Mouse (Mus musculus) midbrain, postnatal 0 days (tissue): ENCODE data around the gene 4933421I07Rik. TPM values are rescaled to one million over a fixed set of nuclear protein-coding genes. Genes with fewer than 3 reads are reported as not detected.

Experiments
- ATAC-seq: fragments of 200-750 bp; cut with Nextera tagmentation; 2 replicates; pipeline ENCODE4 v1.8.0; 2017; ENCODE audit warnings: moderate number of reproducible peaks, mild to moderate bottlenecking, moderate TSS enrichment, moderate library complexity; ENCODE audit not compliant: low FRiP score
- DNase-seq: peaks from one replicate; pipeline ENCODE4 v3.0.0-alpha.2; 2015; ENCODE audit warnings: low spot score
- H3K27ac ChIP-seq: fragments of 300-500 bp; sonication (generic); 2 replicates; pipeline ENCODE4 v1.5.1; 2014; ENCODE audit warnings: low read depth, mild to moderate bottlenecking, low read length, mixed read lengths
- H3K27me3 ChIP-seq: fragments of 300-500 bp; sonication (generic); 2 replicates; pipeline ENCODE4 v1.6.1; 2014; ENCODE audit warnings: low read length, control low read depth, mixed read lengths; ENCODE audit not compliant: insufficient read depth
- H3K36me3 ChIP-seq: fragments of 300-500 bp; sonication (generic); 2 replicates; pipeline ENCODE4 v1.6.1; 2014; ENCODE audit warnings: low read length, control low read depth, mixed read lengths; ENCODE audit not compliant: insufficient read depth
- H3K4me1 ChIP-seq: fragments of 300-500 bp; sonication (generic); 2 replicates; pipeline ENCODE4 v1.6.1; 2014; ENCODE audit warnings: mild to moderate bottlenecking, control low read depth, antibody characterized with exemption, low read length, mixed read lengths; ENCODE audit not compliant: insufficient read depth
- H3K4me2 ChIP-seq: fragments of 300-500 bp; sonication (generic); 2 replicates; pipeline ENCODE4 v1.6.1; 2014; ENCODE audit warnings: low read depth, mild to moderate bottlenecking, low read length, mixed read lengths; ENCODE audit not compliant: poor library complexity, severe bottlenecking
- H3K4me3 ChIP-seq: fragments of 300-500 bp; sonication (generic); 2 replicates; pipeline ENCODE4 v1.5.1; 2014; ENCODE audit warnings: low read depth, mild to moderate bottlenecking, low read length, moderate library complexity
- H3K9ac ChIP-seq: fragments of 300-500 bp; sonication (generic); replicated peaks from 2 replicates; pipeline ENCODE4 v1.6.1; 2014; ENCODE audit warnings: mild to moderate bottlenecking, low read length, moderate library complexity, mixed read lengths; ENCODE audit not compliant: poor library complexity, severe bottlenecking
- H3K9me3 ChIP-seq: fragments of 300-500 bp; sonication (generic); 2 replicates; pipeline ENCODE4 v1.6.1; 2016; ENCODE audit warnings: low read length, control low read depth
- CTCF ChIP-seq: IDR thresholded peaks from 2 replicates; pipeline ENCODE4 v1.5.1; 2016; ENCODE audit warnings: antibody characterized with exemption, mild to moderate bottlenecking
- WGBS: fragments of 180-500 bp; shearing (Covaris S2); extraction: QIAGEN DNeasy Blood & Tissue Kit; methylation state at CpG from one replicate; pipeline ENCODE4 v1.1.7; 2014; 5-methylcytosine and 5-hydroxymethylcytosine counted together
- polyA plus RNA-seq: library from polyadenylated mRNA; unstranded; fragments of >200 nt; fragmentation: Nextera tagmentation; extraction: Ambion mirVana; gene quantifications from 2 replicates; pipeline ENCODE4 v1.2.1, GENCODE M21; 2015
- total RNA-seq: library from RNA; depleted of rRNA; stranded (reverse); fragments of >200 nt; gene quantifications from 2 replicates; pipeline ENCODE4 v1.2.3, GENCODE M21; 2014; rRNA removed

Gene 4933421I07Rik
- total RNA-seq (not detected in 2 replicates), polyA plus RNA-seq (not detected in 2 replicates)

DNA sequence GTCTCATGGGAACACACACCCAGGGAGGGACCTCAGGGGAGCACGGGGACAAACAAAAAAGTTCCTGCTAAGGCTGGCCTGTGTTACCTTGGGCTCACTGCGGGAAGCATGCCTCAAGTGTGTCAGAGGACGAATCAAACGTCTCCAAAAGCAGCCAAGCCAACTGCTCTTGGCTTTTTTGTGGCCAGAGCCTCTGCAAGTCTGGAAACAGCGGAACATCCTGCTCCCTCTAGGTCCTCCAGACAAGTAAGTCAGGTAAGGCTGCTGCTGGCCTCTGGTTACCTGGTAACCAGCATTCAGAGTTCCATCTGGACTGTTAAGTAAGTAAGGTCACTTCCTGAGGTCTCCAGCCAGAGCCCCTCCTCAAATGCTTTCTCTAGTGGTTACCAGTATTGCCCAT is at the start of gene 4933421I07Rik:
4933421I07Rik (minus strand) TSS at position 271 of the 400 bp plus-strand sequence.
- no peak for TF ChIP-seq CTCF
- H3K4me2 ChIP-seq: no peak within 1 kb of the TSS

GRCm38 (mm10) chr7:42497356-42497755 is 49.4 kb upstream of the 4933421I07Rik start:
- no peak overlapping the region for H3K9ac ChIP-seq
- ATAC-seq: no peak

More for the DNA sequence above, at the start of gene 4933421I07Rik:
- ATAC-seq (no peak), DNase-seq (no peak)
- no peaks in the 10 kb centered on the region for H3K4me1 ChIP-seq
- H3K9me3 ChIP-seq: peaks cover 59% of the 10 kb centered on the region; the same call in 1 of the 2 replicates
- H3K4me3 ChIP-seq: no peak within 1 kb of the TSS
- no peak within 1 kb of the TSS for H3K9ac ChIP-seq
- 68% methylated on average over 5 of the region's 5 CpGs for WGBS
- no peaks in the 10 kb centered on the region for H3K36me3 ChIP-seq
- no peaks in the 10 kb centered on the region for H3K27me3 ChIP-seq
- no peak within 1 kb of the TSS for H3K27ac ChIP-seq

DNA sequence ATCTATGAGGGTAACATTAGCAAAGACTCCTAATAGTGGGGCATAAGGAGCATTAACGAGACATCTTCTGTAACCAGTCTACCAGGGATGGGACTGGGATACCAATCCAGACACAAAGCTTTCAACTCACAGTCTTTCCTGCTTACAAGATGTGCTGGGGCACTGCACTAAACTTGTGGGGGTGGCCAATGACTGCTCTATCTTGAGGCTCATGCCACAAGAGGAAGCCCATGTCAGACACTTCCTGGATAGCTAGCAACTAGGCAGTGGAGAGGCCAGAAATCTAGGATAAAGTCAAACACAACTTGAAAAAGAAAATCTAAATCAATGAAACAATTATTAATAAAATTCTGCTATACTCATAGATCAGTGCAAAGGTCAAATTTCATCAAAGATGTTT is 48.3 kb upstream of the 4933421I07Rik start:
- ATAC-seq (no peak), DNase-seq (no peak)
- Histone ChIP-seq H3K4me2 (no peak overlapping the region), H3K36me3 (peaks cover 6% of the 10 kb centered on the region; the same call in 1 of the 2 replicates), H3K27ac (no peak overlapping the region), H3K9ac (no peak overlapping the region), H3K9me3 (no peaks in the 10 kb centered on the region), H3K4me3 (no peak overlapping the region), H3K4me1 (no peaks in the 10 kb centered on the region), H3K27me3 (no peaks in the 10 kb centered on the region)
- 94% methylated on average over 1 of the region's 1 CpGs for WGBS
- no peak for TF ChIP-seq CTCF

More at GRCm38 (mm10) chr7:42497356-42497755, 49.4 kb upstream of the 4933421I07Rik start:
- no peak overlapping the region for H3K4me2 ChIP-seq
- no peaks in the 10 kb centered on the region for H3K9me3 ChIP-seq
- no peak overlapping the region for H3K4me3 ChIP-seq
- DNase-seq: no peak
- H3K27ac ChIP-seq: no peak overlapping the region
- WGBS: 98% methylated on average over 9 of the region's 9 CpGs
- H3K4me1 ChIP-seq: no peaks in the 10 kb centered on the region
- TF ChIP-seq CTCF: no peak
- no peaks in the 10 kb centered on the region for H3K27me3 ChIP-seq
- H3K36me3 ChIP-seq: peaks cover 6% of the 10 kb centered on the region; the same call in 1 of the 2 replicates

GRCm38 (mm10) chr7:42490859-42491258 is 42.9 kb upstream of the 4933421I07Rik start:
- no peaks in the 10 kb centered on the region for H3K9me3 ChIP-seq
- no peaks in the 10 kb centered on the region for H3K4me1 ChIP-seq
- H3K27me3 ChIP-seq: no peaks in the 10 kb centered on the region
- DNase-seq (no peak), ATAC-seq (no peak)
- no peak overlapping the region for H3K27ac ChIP-seq
- WGBS: 97% methylated on average over 5 of the region's 5 CpGs
- H3K9ac ChIP-seq: no peak overlapping the region
- H3K4me2 ChIP-seq: no peak overlapping the region
- peaks cover 11% of the 10 kb centered on the region; the same call in 1 of the 2 replicates for H3K36me3 ChIP-seq
- H3K4me3 ChIP-seq: no peak overlapping the region
- no peak for TF ChIP-seq CTCF

- H3K27me3 ChIP-seq: no peaks in the 10 kb centered on the region
- DNase-seq (no peak), ATAC-seq (no peak)
- no peak for TF ChIP-seq CTCF
- H3K9ac ChIP-seq: no peak overlapping the region
- H3K4me2 ChIP-seq: no peak overlapping the region
- 92% methylated on average over 4 of the region's 4 CpGs for WGBS
- no peak overlapping the region for H3K27ac ChIP-seq
- H3K36me3 ChIP-seq: peaks cover 12% of the 10 kb centered on the region; the same call in 1 of the 2 replicates
- H3K4me3 ChIP-seq: no peak overlapping the region
- no peaks in the 10 kb centered on the region for H3K9me3 ChIP-seq
- no peaks in the 10 kb centered on the region for H3K4me1 ChIP-seq
Measured at GRCm38 (mm10) chr7:42490358-42490757, 42.4 kb upstream of the 4933421I07Rik start.

- Histone ChIP-seq H3K27me3 (no peaks in the 10 kb centered on the region), H3K9ac (no peak overlapping the region), H3K27ac (no peak overlapping the region), H3K4me3 (no peak overlapping the region), H3K36me3 (no peaks in the 10 kb centered on the region), H3K9me3 (peaks cover 20% of the 10 kb centered on the region; the same call in 1 of the 2 replicates), H3K4me1 (no peaks in the 10 kb centered on the region), H3K4me2 (no peak overlapping the region)
- whole genome bisulfite sequencing: 60% methylated on average over 4 of the region's 4 CpGs
- TF ChIP-seq CTCF: no peak
- ATAC-seq: no peak
- DNase-seq: no peak
Measured at GRCm38 (mm10) chr7:42454640-42455039, 6.7 kb upstream of the 4933421I07Rik start.
